ENCODE assay signal across 13 mouse cellular contexts in the genomic region with DNA sequence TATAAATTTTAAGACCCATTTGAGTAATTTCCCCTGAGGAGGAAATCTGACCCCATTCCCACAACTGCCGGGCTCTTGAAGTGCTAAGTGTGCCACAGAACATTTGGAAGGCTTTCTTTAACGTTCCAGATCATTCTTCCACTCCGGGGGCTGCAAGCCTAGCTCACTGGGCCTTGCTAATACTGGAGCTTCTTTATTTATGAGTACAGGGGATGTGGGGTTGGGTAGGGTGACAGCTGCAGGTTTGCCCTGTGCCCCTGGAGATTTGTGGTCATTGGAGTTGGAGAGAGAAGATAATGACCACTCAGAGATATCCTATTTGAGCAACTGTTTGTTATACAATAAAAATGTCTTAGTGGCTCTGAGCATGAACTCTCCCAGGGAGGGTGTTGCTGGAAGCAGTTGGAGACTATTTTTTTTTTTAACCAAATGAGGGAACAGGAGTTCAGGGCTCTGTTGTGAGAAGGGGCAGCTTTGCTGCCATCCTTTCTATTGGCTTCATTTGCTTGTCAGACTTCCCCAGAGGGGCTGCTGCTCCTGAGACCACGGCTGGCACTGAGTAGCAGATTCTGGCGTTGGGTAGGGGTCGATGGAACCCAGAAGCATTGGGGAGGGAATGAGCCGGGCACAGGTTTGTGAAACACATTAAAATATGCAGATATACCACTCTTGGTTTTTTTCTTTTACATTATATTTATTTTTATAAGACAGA.
A peak's percentile ranks its signal among the peaks of the same experiment; 100 is the strongest.
DNase-seq lines count a peak whose midpoint lies in the region; ATAC-seq and TF ChIP-seq lines count a peak whose summit lies in the region.
"Had no signal": no experiment of that assay in that cellular context is flagged by ENCODE, and none has a peak within 500 bp of the region (broad histone marks: within the 10 kb centered on the region; RNA-seq: fewer than 3 reads in every experiment).

No protein-coding gene starts in this region.

- no peaks in the 10 kb centered on the region for H3K36me3 ChIP-seq in kidney, embryonic 14.5 days (ENCODE audit: control insufficient read depth, insufficient read depth, low read length)
- H3K36me3 ChIP-seq in limb, embryonic 14.5 days (ENCODE audit: control insufficient read depth, insufficient read depth, low read length): no peaks in the 10 kb centered on the region

- H3K27ac ChIP-seq in kidney, embryonic 14.5 days (ENCODE audit: low read depth, low read length): peak overlapping the region; percentile 74; the same call in 1 of the 2 replicates
- no peak overlapping the region for H3K27ac ChIP-seq in limb, embryonic 14.5 days (replicated peaks; ENCODE audit: low read depth, low read length)

- no peak overlapping the region for H3K9ac ChIP-seq in kidney, embryonic 14.5 days (ENCODE audit: low read depth, low read length)
- no peak overlapping the region for H3K9ac ChIP-seq in limb, embryonic 14.5 days (ENCODE audit: low read depth, low read length, severe bottlenecking)

- H3K4me3 ChIP-seq in kidney, embryonic 14.5 days (ENCODE audit: low read length): no peak overlapping the region
- H3K4me3 ChIP-seq in limb, embryonic 14.5 days (replicated peaks; ENCODE audit: low read length): no peak overlapping the region
- H3K4me3 ChIP-seq: megakaryocyte, embryonic 14.5 days had no signal

- no peaks in the 10 kb centered on the region for H3K27me3 ChIP-seq in kidney, embryonic 14.5 days (ENCODE audit: control insufficient read depth, insufficient read depth, low read length)
- no peaks in the 10 kb centered on the region for H3K27me3 ChIP-seq in limb, embryonic 14.5 days (ENCODE audit: control insufficient read depth, insufficient read depth, low read length)
- H3K27me3 ChIP-seq: megakaryocyte, embryonic 14.5 days had no signal

- WGBS in kidney, embryonic 14.5 days: 23% methylated on average over 7 of the region's 7 CpGs
- WGBS in limb, embryonic 14.5 days: 34% methylated on average over 7 of the region's 7 CpGs

- H3K4me2 ChIP-seq in kidney, embryonic 14.5 days (replicated peaks; ENCODE audit: low read depth, low read length): no peak overlapping the region
- no peak overlapping the region for H3K4me2 ChIP-seq in limb, embryonic 14.5 days (replicated peaks; ENCODE audit: low read depth, low read length, severe bottlenecking)

- H3K9me3 ChIP-seq in kidney, embryonic 14.5 days (ENCODE audit: control insufficient read depth, low read length): no peaks in the 10 kb centered on the region
- no peaks in the 10 kb centered on the region for H3K9me3 ChIP-seq in limb, embryonic 14.5 days (ENCODE audit: control insufficient read depth, low read length)

- peak; percentile 92 for ATAC-seq in kidney, embryonic 14.5 days (ENCODE audit: low FRiP score, low TSS enrichment)
- peak; percentile 45 for ATAC-seq in limb, embryonic 14.5 days (ENCODE audit: low FRiP score, low read depth)

- H3K4me1 ChIP-seq in kidney, embryonic 14.5 days (ENCODE audit: control insufficient read depth, insufficient read depth, low read length): peaks cover 5% of the 10 kb centered on the region; the same call in 1 of the 2 replicates
- peaks cover 21% of the 10 kb centered on the region for H3K4me1 ChIP-seq in limb, embryonic 14.5 days (ENCODE audit: control insufficient read depth, insufficient read depth, low read length)
- H3K4me1 ChIP-seq: megakaryocyte, embryonic 14.5 days had no signal

- no peak for TF ChIP-seq POLR2A in limb, embryonic 14.5 days (IDR thresholded peaks at IDR 0.05; ENCODE audit: borderline replicate concordance, extremely low read depth, insufficient read depth, insufficient read length)

- no peak for DNase-seq in kidney, adult 8-10 months
- DNase-seq in retina, embryonic 14.5 days (ENCODE audit: low spot score): peak; percentile 27
- DNase-seq in retina, postnatal 1 day: no peak
- DNase-seq in limb, embryonic 14.5 days (ENCODE audit: low spot score): no peak
- DNase-seq in embryo, embryonic 9.5 days (ENCODE audit: extremely low spot score): no peak
- DNase-seq in right cerebral cortex, postnatal 10 days (ENCODE audit: low spot score in 2 of 2): no peak
- DNase-seq: cerebellum, adult 9-10 months; embryo, embryonic 11 days; left cerebral cortex, postnatal 4 days; lung, adult 2 months; thymus, postnatal 4 days had no signal
